ENCODE assay signal across 33 mouse cellular contexts in the genomic region with DNA sequence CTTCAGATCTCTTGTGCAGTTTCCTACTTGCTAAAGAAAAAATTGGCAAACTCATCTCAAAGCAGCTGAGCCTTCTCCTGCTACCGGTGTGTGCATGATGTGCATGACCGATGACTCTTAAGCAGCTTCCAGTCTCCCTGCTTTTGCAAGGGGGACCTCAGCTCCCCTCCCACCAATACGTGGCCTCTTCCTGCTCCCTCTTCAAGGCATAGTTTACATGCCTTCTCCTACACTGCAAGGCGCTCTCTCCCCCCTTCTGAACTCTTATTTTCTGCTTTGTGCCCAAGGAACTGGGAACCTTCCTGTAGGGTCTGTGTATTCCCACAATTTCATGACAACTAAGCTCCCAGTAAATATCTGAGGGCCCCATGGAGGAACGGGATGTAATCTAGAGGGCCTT. TPM values are rescaled to one million over a fixed set of nuclear protein-coding genes. Genes with fewer than 3 reads are reported as not detected.
DNase-seq lines count a peak whose midpoint lies in the region; ATAC-seq and TF ChIP-seq lines count a peak whose summit lies in the region.
"Had no signal": no experiment of that assay in that cellular context is flagged by ENCODE, and none has a peak within 500 bp of the region (broad histone marks: within the 10 kb centered on the region; RNA-seq: fewer than 3 reads in every experiment).

No protein-coding gene starts in this region.

- no peaks in the 10 kb centered on the region for H3K9me3 ChIP-seq in forebrain, embryonic 10.5 days
- no peaks in the 10 kb centered on the region for H3K9me3 ChIP-seq in forebrain, embryonic 12.5 days
- H3K9me3 ChIP-seq in midbrain, embryonic 10.5 days (replicated peaks) = no peaks in the 10 kb centered on the region
- H3K9me3 ChIP-seq in midbrain, embryonic 16.5 days (replicated peaks; ENCODE audit: control insufficient read depth, low read length, poor library complexity, severe bottlenecking) = no peaks in the 10 kb centered on the region
- H3K9me3 ChIP-seq in midbrain, embryonic 13.5 days = no peaks in the 10 kb centered on the region
- H3K9me3 ChIP-seq in midbrain, postnatal 0 days (ENCODE audit: low read length) = no peaks in the 10 kb centered on the region
- H3K9me3 ChIP-seq: forebrain, embryonic 13.5 days; hindbrain, embryonic 13.5 days; intestine, embryonic 15.5 days had no signal

- H3K36me3 ChIP-seq in forebrain, embryonic 10.5 days (replicated peaks) = no peaks in the 10 kb centered on the region
- no peaks in the 10 kb centered on the region for H3K36me3 ChIP-seq in forebrain, embryonic 12.5 days (replicated peaks)
- no peaks in the 10 kb centered on the region for H3K36me3 ChIP-seq in midbrain, embryonic 10.5 days
- no peaks in the 10 kb centered on the region for H3K36me3 ChIP-seq in midbrain, embryonic 16.5 days (ENCODE audit: control insufficient read depth, insufficient read depth, low read length)
- H3K36me3 ChIP-seq in midbrain, embryonic 13.5 days = no peaks in the 10 kb centered on the region
- no peaks in the 10 kb centered on the region for H3K36me3 ChIP-seq in midbrain, postnatal 0 days (ENCODE audit: insufficient read depth, low read length)
- H3K36me3 ChIP-seq: G1E; hindbrain, embryonic 13.5 days; intestine, embryonic 15.5 days had no signal

- no peak overlapping the region for H3K4me2 ChIP-seq in forebrain, embryonic 12.5 days
- H3K4me2 ChIP-seq in midbrain, embryonic 16.5 days (ENCODE audit: low read length) = no peak overlapping the region
- peak overlapping the region; percentile 5 for H3K4me2 ChIP-seq in midbrain, embryonic 13.5 days (replicated peaks)
- H3K4me2 ChIP-seq in midbrain, postnatal 0 days (ENCODE audit: low read depth, low read length, poor library complexity, severe bottlenecking) = no peak overlapping the region
- H3K4me2 ChIP-seq: forebrain, embryonic 13.5 days; hindbrain, embryonic 13.5 days; intestine, embryonic 15.5 days had no signal

- DNase-seq in forebrain, embryonic 10.5 days (ENCODE audit: extremely low spot score, low spot score) = no peak
- peak; percentile 42 for DNase-seq in midbrain, embryonic 10.5 days (ENCODE audit: low spot score)
- no peak for DNase-seq in midbrain, postnatal 0 days (ENCODE audit: low spot score)
- no peak for DNase-seq in frontal cortex, postnatal 10 days (ENCODE audit: low spot score in 2 of 2)
- no peak for DNase-seq in adrenal gland, adult 8-10 months
- DNase-seq: adrenal gland, postnatal 14 days; cerebellum, adult 11-12 months; cerebellum, adult 8-10 months; cerebellum, postnatal 36 days; gastrocnemius, postnatal 25 days; heart, adult 2 months had no signal

- H3K27me3 ChIP-seq in forebrain, embryonic 10.5 days (ENCODE audit: poor library complexity, severe bottlenecking) = peaks cover 92% of the 10 kb centered on the region
- H3K27me3 ChIP-seq in forebrain, embryonic 12.5 days = peaks cover 73% of the 10 kb centered on the region
- peaks cover 88% of the 10 kb centered on the region for H3K27me3 ChIP-seq in midbrain, embryonic 10.5 days (ENCODE audit: low read depth, poor library complexity, severe bottlenecking)
- peaks cover 32% of the 10 kb centered on the region for H3K27me3 ChIP-seq in midbrain, embryonic 16.5 days (ENCODE audit: control insufficient read depth, insufficient read depth, low read depth, low read length)
- peaks cover 74% of the 10 kb centered on the region for H3K27me3 ChIP-seq in midbrain, embryonic 13.5 days
- H3K27me3 ChIP-seq in midbrain, postnatal 0 days (ENCODE audit: insufficient read depth, low read length) = peaks cover 39% of the 10 kb centered on the region
- H3K27me3 ChIP-seq: CH12.LX had no signal

- 11% methylated on average over 5 of the region's 5 CpGs for WGBS in forebrain, embryonic 10.5 days
- 13% methylated on average over 5 of the region's 5 CpGs for WGBS in forebrain, embryonic 12.5 days
- WGBS in midbrain, embryonic 10.5 days = 10% methylated on average over 5 of the region's 5 CpGs
- 14% methylated on average over 5 of the region's 5 CpGs for WGBS in midbrain, embryonic 16.5 days
- 11% methylated on average over 5 of the region's 5 CpGs for WGBS in midbrain, embryonic 13.5 days
- 23% methylated on average over 5 of the region's 5 CpGs for WGBS in midbrain, postnatal 0 days

- H3K27ac ChIP-seq in forebrain, embryonic 10.5 days = peak overlapping the region; percentile 52; the same call in 1 of the 2 replicates
- no peak overlapping the region for H3K27ac ChIP-seq in forebrain, embryonic 12.5 days
- peak overlapping the region; percentile 81 for H3K27ac ChIP-seq in midbrain, embryonic 10.5 days (replicated peaks)
- H3K27ac ChIP-seq in midbrain, embryonic 16.5 days (ENCODE audit: low read length) = no peak overlapping the region
- no peak overlapping the region for H3K27ac ChIP-seq in midbrain, embryonic 13.5 days
- no peak overlapping the region for H3K27ac ChIP-seq in midbrain, postnatal 0 days (ENCODE audit: low read depth, low read length)
- H3K27ac ChIP-seq: forebrain, embryonic 13.5 days; heart, adult 2 months; hindbrain, embryonic 13.5 days; intestine, embryonic 15.5 days had no signal

- no peak for TF ChIP-seq CTCF in midbrain, postnatal 0 days (IDR thresholded peaks at IDR 0.05)

- no peak for ATAC-seq in forebrain, embryonic 12.5 days (ENCODE audit: low FRiP score)
- ATAC-seq in midbrain, embryonic 16.5 days = no peak
- no peak for ATAC-seq in midbrain, embryonic 13.5 days
- no peak for ATAC-seq in midbrain, postnatal 0 days (ENCODE audit: low FRiP score)
- ATAC-seq: forebrain, embryonic 13.5 days; forebrain, postnatal 0 days; hindbrain, embryonic 16.5 days; intestine, embryonic 15.5 days; Patski had no signal

- H3K9ac ChIP-seq in forebrain, embryonic 12.5 days = no peak overlapping the region
- no peak overlapping the region for H3K9ac ChIP-seq in midbrain, embryonic 16.5 days (ENCODE audit: low read depth, low read length)
- H3K9ac ChIP-seq in midbrain, embryonic 13.5 days (replicated peaks) = no peak overlapping the region
- no peak overlapping the region for H3K9ac ChIP-seq in midbrain, postnatal 0 days (replicated peaks; ENCODE audit: low read length, poor library complexity, severe bottlenecking)
- H3K9ac ChIP-seq: forebrain, embryonic 13.5 days; forebrain, postnatal 0 days; hindbrain, embryonic 13.5 days; intestine, embryonic 15.5 days had no signal

- peaks cover 33% of the 10 kb centered on the region for H3K4me1 ChIP-seq in forebrain, embryonic 10.5 days
- peaks cover 23% of the 10 kb centered on the region for H3K4me1 ChIP-seq in forebrain, embryonic 12.5 days
- peaks cover 50% of the 10 kb centered on the region for H3K4me1 ChIP-seq in midbrain, embryonic 10.5 days
- H3K4me1 ChIP-seq in midbrain, embryonic 16.5 days (ENCODE audit: control insufficient read depth, insufficient read depth, low read length) = no peaks in the 10 kb centered on the region
- H3K4me1 ChIP-seq in midbrain, embryonic 13.5 days (replicated peaks) = peaks cover 28% of the 10 kb centered on the region
- no peaks in the 10 kb centered on the region for H3K4me1 ChIP-seq in midbrain, postnatal 0 days (ENCODE audit: insufficient read depth, low read length)
- H3K4me1 ChIP-seq: hindbrain, embryonic 13.5 days had no signal

- peak overlapping the region; percentile 22; the same call in 1 of the 2 replicates for H3K4me3 ChIP-seq in forebrain, embryonic 10.5 days
- H3K4me3 ChIP-seq in forebrain, embryonic 12.5 days (replicated peaks) = no peak overlapping the region
- peak overlapping the region; percentile 12; the same call in 1 of the 2 replicates for H3K4me3 ChIP-seq in midbrain, embryonic 10.5 days
- H3K4me3 ChIP-seq in midbrain, embryonic 16.5 days (ENCODE audit: low read depth, low read length) = no peak overlapping the region
- no peak overlapping the region for H3K4me3 ChIP-seq in midbrain, embryonic 13.5 days (replicated peaks)
- H3K4me3 ChIP-seq in midbrain, postnatal 0 days (ENCODE audit: low read depth, low read length) = no peak overlapping the region
- H3K4me3 ChIP-seq: forebrain, embryonic 13.5 days; heart, adult 2 months; hindbrain, embryonic 13.5 days; intestine, embryonic 15.5 days had no signal

RNA-seq across cellular contexts. Expression of a gene that starts 40.0 kb away (rescaled TPM):
- polyA plus RNA-seq in forebrain, embryonic 10.5 days (2016; fragmentation: Nextera tagmentation; extraction: Ambion mirVana) = 14.1 and 15.2 TPM in 2 replicates
- 28.6 and 35.3 TPM in 2 replicates for polyA plus RNA-seq in forebrain, embryonic 12.5 days (2016; fragmentation: Nextera tagmentation; extraction: Ambion mirVana)
- polyA plus RNA-seq in midbrain, embryonic 10.5 days (2016; fragmentation: Nextera tagmentation; extraction: Ambion mirVana) = 168 and 188 TPM in 2 replicates
- polyA plus RNA-seq in midbrain, embryonic 16.5 days (2015; fragmentation: Nextera tagmentation; extraction: Ambion mirVana) = 13.4 and 18.5 TPM in 2 replicates
- 78.5 and 84.6 TPM in 2 replicates for polyA plus RNA-seq in midbrain, embryonic 13.5 days (2015; fragmentation: Nextera tagmentation; extraction: Ambion mirVana)
- 0.77 and 1.6 TPM in 2 replicates for total RNA-seq in midbrain, postnatal 0 days (2014; rRNA removed)
- polyA plus RNA-seq in midbrain, postnatal 0 days (2015; fragmentation: Nextera tagmentation; extraction: Ambion mirVana) = 0.84 and 1.2 TPM in 2 replicates
- total RNA-seq in adrenal gland, adult 8-10 months (2022) = not detected
- total RNA-seq: adrenal gland, adult 18-20 months; adrenal gland, postnatal 14 days; adrenal gland, postnatal 4 days; gastrocnemius, adult 8-10 months; gastrocnemius, postnatal 25 days; heart, adult 2 months; heart, postnatal 25 days; hematopoietic stem cell, adult 5-6 weeks had no signal
- polyA plus RNA-seq: cortical plate, adult 2 months; frontal cortex, adult 2 months; G1E; gonadal fat pad, adult 2 months; heart, adult 2 months; heart, embryonic 11.5 days; heart, embryonic 14.5 days; heart, postnatal 0 days; intestine, embryonic 15.5 days; Patski had no signal

Comparison
In these comparisons a context has a peak if more than half of its experiments do, and no peak if none do; other contexts are left out.
1. H3K27ac ChIP-seq: peak in forebrain, embryonic 10.5 days (single experiment) and midbrain, embryonic 10.5 days (single experiment); none in forebrain, embryonic 12.5 days (single experiment), midbrain, embryonic 16.5 days (single experiment), midbrain, embryonic 13.5 days (single experiment) and midbrain, postnatal 0 days (single experiment).
2. H3K4me3 ChIP-seq: peak in forebrain, embryonic 10.5 days (single experiment) and midbrain, embryonic 10.5 days (single experiment); none in forebrain, embryonic 12.5 days (single experiment), midbrain, embryonic 16.5 days (single experiment), midbrain, embryonic 13.5 days (single experiment) and midbrain, postnatal 0 days (single experiment).